Mouse (Mus musculus): ENCODE measurements around the gene Vwa5b1. TPM values are rescaled to one million over a fixed set of nuclear protein-coding genes. Genes with fewer than 3 reads are reported as not detected.

Gene Vwa5b1
- polyA plus RNA-seq, 1 experiment from 2014 or later, result 1.0 TPM

GRCm38 (mm10) chr4:138574800-138575606, 60.7 kb downstream of the Vwa5b1 start:
- peak; percentile 60; the same call in 1 of the 2 replicates for ATAC-seq (ENCODE audit: low FRiP score)
- no peak overlapping the region for H3K9ac ChIP-seq

DNA sequence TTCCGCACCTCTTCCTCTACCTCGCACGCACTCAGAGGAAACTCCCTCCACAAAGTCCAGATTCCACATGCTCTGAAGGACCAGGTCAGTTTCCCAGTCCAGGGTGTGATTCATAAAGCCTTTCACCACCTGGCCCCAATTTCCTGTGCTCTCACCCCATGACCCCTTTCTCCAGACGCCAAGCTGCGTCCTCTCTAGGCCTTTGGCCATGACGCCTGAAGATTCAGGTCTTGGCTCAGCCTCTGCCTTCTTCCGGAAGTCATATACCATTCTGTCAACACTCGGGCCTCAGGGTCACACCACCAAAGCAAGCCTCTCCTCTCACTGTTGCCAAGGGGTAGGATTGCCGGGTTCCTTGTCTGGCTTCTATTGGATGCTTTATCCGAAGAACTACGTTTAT, 65.8 kb downstream of the Vwa5b1 start:
- Histone ChIP-seq H3K27me3 (no peaks in the 10 kb centered on the region), H3K27ac (no peak overlapping the region), H3K4me1 (peaks cover 13% of the 10 kb centered on the region), H3K36me3 (no peaks in the 10 kb centered on the region), H3K9me3 (replicated peaks) (no peaks in the 10 kb centered on the region), H3K9ac (no peak overlapping the region), H3K4me2 (replicated peaks) (no peak overlapping the region), H3K4me3 (no peak overlapping the region)
- no peak for ATAC-seq (ENCODE audit: low FRiP score)
- WGBS, result 74% methylated on average over 11 of the region's 11 CpGs

More at GRCm38 (mm10) chr4:138574800-138575606, 60.7 kb downstream of the Vwa5b1 start:
- no peaks in the 10 kb centered on the region for H3K36me3 ChIP-seq
- peaks cover 13% of the 10 kb centered on the region for H3K4me1 ChIP-seq
- H3K27me3 ChIP-seq, result no peaks in the 10 kb centered on the region
- no peaks in the 10 kb centered on the region for H3K9me3 ChIP-seq (replicated peaks)
- H3K4me3 ChIP-seq, result no peak overlapping the region
- WGBS, result 63% methylated on average over 13 of the region's 13 CpGs
- no peak overlapping the region for H3K4me2 ChIP-seq (replicated peaks)
- H3K27ac ChIP-seq, result 0 out of 2 replicates have a peak overlapping the region, but pooled peaks have one; percentile 12

DNA sequence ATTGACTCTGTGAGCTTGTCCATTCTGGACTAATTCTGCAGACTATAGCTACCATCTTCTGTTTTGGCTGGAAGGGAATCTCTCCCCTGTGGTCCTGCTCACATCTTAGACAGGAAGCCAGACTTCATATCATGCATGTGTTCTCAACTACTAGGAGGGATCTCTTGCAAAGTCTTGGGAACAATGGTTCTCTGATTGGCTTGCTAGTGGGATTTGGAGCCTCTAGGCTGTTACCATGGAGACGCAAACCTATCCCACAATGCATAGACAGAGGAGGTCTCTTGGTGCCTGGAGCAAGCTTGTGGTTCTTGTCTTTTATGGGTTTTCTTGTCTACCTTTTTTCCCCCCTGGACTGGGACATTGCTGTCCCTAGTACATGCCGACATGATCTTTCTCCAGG, 67.4 kb downstream of the Vwa5b1 start:
- H3K9ac ChIP-seq, result no peak overlapping the region
- no peaks in the 10 kb centered on the region for H3K36me3 ChIP-seq
- no peak overlapping the region for H3K4me3 ChIP-seq
- no peak overlapping the region for H3K4me2 ChIP-seq (replicated peaks)
- no peak overlapping the region for H3K27ac ChIP-seq
- 63% methylated on average over 2 of the region's 2 CpGs for WGBS
- peaks cover 6% of the 10 kb centered on the region for H3K4me1 ChIP-seq
- no peaks in the 10 kb centered on the region for H3K27me3 ChIP-seq
- no peak for ATAC-seq (ENCODE audit: low FRiP score)
- no peaks in the 10 kb centered on the region for H3K9me3 ChIP-seq (replicated peaks)

DNA sequence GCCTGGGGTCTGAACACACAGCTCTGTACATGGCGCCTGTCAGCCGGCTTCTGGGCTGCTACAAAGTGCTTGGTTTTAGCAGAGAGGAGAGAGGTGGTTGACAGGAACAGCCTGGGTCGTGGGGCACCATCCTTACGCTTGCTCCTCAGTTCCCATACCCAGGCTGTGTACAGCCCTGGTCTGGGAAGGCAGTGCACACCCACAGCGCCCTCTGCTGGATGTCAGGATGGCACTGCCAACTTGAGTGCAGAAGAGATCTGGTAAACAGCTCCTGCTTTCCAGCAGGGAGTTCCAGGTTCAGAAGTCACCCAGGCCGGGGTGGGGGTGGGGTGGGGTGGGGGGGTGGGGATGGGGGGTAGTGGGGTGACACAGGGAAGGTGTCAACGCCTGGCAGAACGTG, 73.7 kb downstream of the Vwa5b1 start:
- H3K27ac ChIP-seq, result no peak overlapping the region
- WGBS, result 8% methylated on average over 8 of the region's 8 CpGs
- peaks cover 17% of the 10 kb centered on the region for H3K27me3 ChIP-seq
- H3K9ac ChIP-seq, result no peak overlapping the region
- ATAC-seq (ENCODE audit: low FRiP score), result peak; percentile 79
- H3K36me3 ChIP-seq, result no peaks in the 10 kb centered on the region
- H3K4me1 ChIP-seq, result 0 out of 2 replicates have a peak, but pooled peaks cover 2% of the 10 kb centered on the region
- H3K4me3 ChIP-seq, result no peak overlapping the region
- no peak overlapping the region for H3K4me2 ChIP-seq (replicated peaks)
- H3K9me3 ChIP-seq (replicated peaks), result no peaks in the 10 kb centered on the region

GRCm38 (mm10) chr4:138555531-138555930, 80.2 kb downstream of the Vwa5b1 start:
- ATAC-seq (ENCODE audit: low FRiP score), result peak; percentile 45; the same call in 1 of the 2 replicates
- H3K4me3 ChIP-seq, result peak overlapping the region; percentile 15
- peaks cover 53% of the 10 kb centered on the region for H3K27me3 ChIP-seq
- H3K9ac ChIP-seq, result peak overlapping the region; percentile 28
- H3K4me2 ChIP-seq (replicated peaks), result peak overlapping the region; percentile 49
- no peaks in the 10 kb centered on the region for H3K9me3 ChIP-seq (replicated peaks)
- WGBS, result under 1% methylated on average over 19 of the region's 19 CpGs
- H3K4me1 ChIP-seq, result peaks cover 17% of the 10 kb centered on the region
- H3K36me3 ChIP-seq, result no peaks in the 10 kb centered on the region
- no peak overlapping the region for H3K27ac ChIP-seq

DNA sequence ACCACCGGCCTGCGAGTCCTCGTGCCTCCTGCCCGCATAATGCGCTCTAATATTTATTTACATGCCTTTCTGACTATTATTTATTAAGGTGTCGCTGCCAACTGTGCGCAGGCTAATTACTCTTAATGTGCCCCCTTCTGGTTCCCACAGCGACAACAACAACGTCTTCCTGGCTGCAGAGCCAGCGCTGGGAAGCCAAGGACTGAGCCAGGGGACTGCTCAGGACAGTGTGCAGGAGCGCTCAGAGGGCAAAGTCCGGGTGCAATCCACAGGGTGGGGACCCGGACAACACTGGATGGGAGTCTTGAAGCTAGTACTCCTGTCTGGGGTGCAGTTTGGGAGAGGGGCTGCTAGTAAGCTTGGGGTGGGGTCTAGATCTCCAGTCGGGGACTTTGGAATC, 80.8 kb downstream of the Vwa5b1 start:
- 1% methylated on average over 14 of the region's 14 CpGs for WGBS
- peak; percentile 54; the same call in 1 of the 2 replicates for ATAC-seq (ENCODE audit: low FRiP score)
- Histone ChIP-seq H3K4me2 (replicated peaks) (peak overlapping the region; percentile 49), H3K9ac (no peak overlapping the region), H3K4me3 (no peak overlapping the region; the same call in 1 of the 2 replicates), H3K9me3 (replicated peaks) (no peaks in the 10 kb centered on the region), H3K36me3 (no peaks in the 10 kb centered on the region), H3K27me3 (peaks cover 53% of the 10 kb centered on the region), H3K4me1 (peaks cover 17% of the 10 kb centered on the region), H3K27ac (no peak overlapping the region)

- no peak for ATAC-seq (ENCODE audit: low FRiP score)
- Histone ChIP-seq H3K4me2 (replicated peaks) (no peak overlapping the region), H3K9me3 (replicated peaks) (no peaks in the 10 kb centered on the region), H3K4me1 (peaks cover 17% of the 10 kb centered on the region), H3K9ac (no peak overlapping the region), H3K27ac (no peak overlapping the region), H3K27me3 (peaks cover 53% of the 10 kb centered on the region), H3K4me3 (no peak overlapping the region), H3K36me3 (no peaks in the 10 kb centered on the region)
- 6% methylated on average over 3 of the region's 3 CpGs for WGBS
Measured at GRCm38 (mm10) chr4:138554302-138554701, 81.4 kb downstream of the Vwa5b1 start.

DNA sequence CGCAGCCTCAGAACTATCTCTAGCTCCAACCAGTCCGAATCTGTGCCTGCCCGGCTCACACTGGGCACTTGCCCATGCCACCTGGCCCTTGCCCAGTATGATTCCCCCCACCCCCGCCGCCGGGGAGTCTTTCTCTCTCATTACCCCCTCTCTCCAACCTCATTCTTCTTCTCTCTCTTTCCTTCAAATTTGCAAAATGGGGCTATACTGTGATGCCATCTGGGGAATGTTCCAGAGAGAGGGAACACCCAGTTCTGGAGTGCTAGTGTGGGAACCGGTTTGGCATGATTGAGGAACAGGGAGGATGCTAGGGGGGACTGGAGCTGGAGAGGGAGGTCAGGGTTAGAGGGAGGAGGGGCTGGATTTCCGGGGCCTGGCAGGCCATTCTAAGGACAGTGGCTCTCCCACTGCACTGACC, 82.2 kb downstream of the Vwa5b1 start:
- no peak overlapping the region for H3K27ac ChIP-seq
- H3K27me3 ChIP-seq, result peaks cover 53% of the 10 kb centered on the region
- H3K9me3 ChIP-seq (replicated peaks), result no peaks in the 10 kb centered on the region
- no peak overlapping the region for H3K9ac ChIP-seq
- H3K4me2 ChIP-seq (replicated peaks), result no peak overlapping the region
- 67% methylated on average over 8 of the region's 8 CpGs for WGBS
- H3K4me3 ChIP-seq, result no peak overlapping the region
- no peak for ATAC-seq (ENCODE audit: low FRiP score)
- peaks cover 20% of the 10 kb centered on the region for H3K4me1 ChIP-seq
- no peaks in the 10 kb centered on the region for H3K36me3 ChIP-seq

DNA sequence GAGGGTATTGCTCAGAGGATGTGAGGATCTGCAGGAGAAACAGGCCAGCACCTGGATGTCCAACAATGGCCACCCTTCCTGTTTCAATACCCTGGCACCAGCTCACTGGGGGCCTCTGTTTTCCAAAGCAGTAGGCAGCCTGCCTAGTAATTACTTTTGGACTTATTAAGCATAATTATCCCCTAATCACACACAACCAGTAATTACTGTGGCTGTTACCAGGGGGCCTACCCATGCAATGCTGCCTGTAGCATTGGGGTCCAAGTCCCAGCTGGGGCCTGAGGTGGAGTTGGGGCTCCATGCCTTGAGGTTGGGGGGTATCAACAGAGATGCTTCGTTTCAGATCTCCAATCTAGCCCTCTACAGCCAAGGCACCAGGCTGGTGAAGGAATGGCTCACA, 82.6 kb downstream of the Vwa5b1 start:
- H3K4me1 ChIP-seq, result peaks cover 24% of the 10 kb centered on the region
- no peaks in the 10 kb centered on the region for H3K36me3 ChIP-seq
- no peak overlapping the region for H3K4me3 ChIP-seq
- no peak overlapping the region for H3K4me2 ChIP-seq (replicated peaks)
- ATAC-seq (ENCODE audit: low FRiP score), result no peak
- WGBS, result 38% methylated on average over 1 of the region's 1 CpGs
- H3K9ac ChIP-seq, result no peak overlapping the region
- H3K9me3 ChIP-seq (replicated peaks), result no peaks in the 10 kb centered on the region
- no peak overlapping the region for H3K27ac ChIP-seq
- H3K27me3 ChIP-seq, result peaks cover 48% of the 10 kb centered on the region

DNA sequence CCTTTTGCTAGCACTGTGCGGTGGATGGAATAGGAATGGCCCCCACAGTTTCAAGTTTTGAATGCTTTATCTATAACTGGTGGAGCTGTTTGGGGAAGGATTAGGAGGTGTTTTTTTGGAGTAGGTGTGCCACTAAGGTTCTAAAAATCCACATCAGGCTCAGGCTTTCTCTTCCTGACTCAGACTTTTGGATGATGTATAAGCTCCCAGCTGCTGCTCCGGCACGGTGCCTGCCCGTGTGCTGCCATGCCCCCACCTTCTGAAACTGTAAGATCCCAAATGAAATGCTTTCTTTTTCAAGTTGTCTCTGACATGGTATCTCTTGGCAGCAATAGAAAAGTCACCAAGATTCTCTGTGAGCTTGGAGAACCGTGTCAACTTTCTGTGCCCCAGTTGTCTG, 84.1 kb downstream of the Vwa5b1 start:
- ATAC-seq (ENCODE audit: low FRiP score), result no peak
- 91% methylated on average over 5 of the region's 5 CpGs for WGBS
- no peak overlapping the region for H3K27ac ChIP-seq
- peaks cover 26% of the 10 kb centered on the region for H3K4me1 ChIP-seq
- H3K9me3 ChIP-seq (replicated peaks), result no peaks in the 10 kb centered on the region
- no peak overlapping the region for H3K4me3 ChIP-seq
- no peak overlapping the region for H3K9ac ChIP-seq
- no peaks in the 10 kb centered on the region for H3K36me3 ChIP-seq
- H3K4me2 ChIP-seq (replicated peaks), result no peak overlapping the region
- H3K27me3 ChIP-seq, result peaks cover 37% of the 10 kb centered on the region

DNA sequence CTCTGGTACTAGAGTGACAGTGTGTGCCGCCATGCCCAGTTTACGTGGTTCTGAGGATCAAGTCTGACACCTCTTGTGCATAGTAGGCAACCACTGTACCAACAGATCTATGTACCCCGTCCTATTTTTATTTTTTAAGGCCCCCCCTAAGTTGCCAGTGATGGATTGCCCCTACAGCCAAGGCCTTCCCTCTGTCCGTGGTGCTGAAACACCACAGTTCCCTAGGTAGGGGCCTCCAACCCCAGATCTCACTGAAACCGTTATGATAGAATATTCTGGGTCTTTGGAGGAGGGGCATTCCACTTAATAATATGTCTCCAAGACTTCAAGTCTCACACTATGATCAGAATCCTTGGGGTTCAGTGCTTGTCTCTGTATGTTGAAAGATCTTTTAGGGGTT, 85.1 kb downstream of the Vwa5b1 start:
- WGBS, result 61% methylated on average over 5 of the region's 5 CpGs
- no peak for ATAC-seq (ENCODE audit: low FRiP score)

GRCm38 (mm10) chr4:138548960-138549359, 86.7 kb downstream of the Vwa5b1 start:
- Histone ChIP-seq H3K36me3 (no peaks in the 10 kb centered on the region), H3K27ac (no peak overlapping the region; the same call in 1 of the 2 replicates), H3K4me1 (peaks cover 9% of the 10 kb centered on the region), H3K9ac (no peak overlapping the region), H3K27me3 (peaks cover 11% of the 10 kb centered on the region), H3K4me3 (no peak overlapping the region), H3K4me2 (replicated peaks) (no peak overlapping the region), H3K9me3 (replicated peaks) (no peaks in the 10 kb centered on the region)
- WGBS, result 71% methylated on average over 4 of the region's 4 CpGs
- ATAC-seq (ENCODE audit: low FRiP score), result no peak

More for the DNA sequence above, 85.1 kb downstream of the Vwa5b1 start:
- H3K27ac ChIP-seq, result no peak overlapping the region
- H3K4me1 ChIP-seq, result peaks cover 23% of the 10 kb centered on the region
- no peak overlapping the region for H3K4me2 ChIP-seq (replicated peaks)
- H3K9me3 ChIP-seq (replicated peaks), result no peaks in the 10 kb centered on the region
- peaks cover 27% of the 10 kb centered on the region for H3K27me3 ChIP-seq
- no peak overlapping the region for H3K9ac ChIP-seq
- no peak overlapping the region for H3K4me3 ChIP-seq
- H3K36me3 ChIP-seq, result no peaks in the 10 kb centered on the region

- H3K4me1 ChIP-seq, result peaks cover 13% of the 10 kb centered on the region
- no peaks in the 10 kb centered on the region for H3K36me3 ChIP-seq
- no peak overlapping the region for H3K9ac ChIP-seq
- ATAC-seq (ENCODE audit: low FRiP score), result peak; percentile 35; the same call in 1 of the 2 replicates
- H3K4me2 ChIP-seq (replicated peaks), result no peak overlapping the region
- H3K9me3 ChIP-seq (replicated peaks), result no peaks in the 10 kb centered on the region
- no peak overlapping the region for H3K27ac ChIP-seq
- 12% methylated on average over 10 of the region's 10 CpGs for WGBS
- H3K27me3 ChIP-seq, result peaks cover 7% of the 10 kb centered on the region; the same call in 1 of the 2 replicates
- no peak overlapping the region for H3K4me3 ChIP-seq
Measured at GRCm38 (mm10) chr4:138548124-138548561, 87.5 kb downstream of the Vwa5b1 start.
